Mouse (Mus musculus) liver, embryonic 14.5 days (tissue): ENCODE measurements at regions not wholly inside any gene's neighbourhood (a gene's known extent, or its start where the extent isn't known, plus 50 kb on each side); places are given as distances from the start of the nearest gene placed in this dataset.

ENCODE experiments used
- ATAC-seq: fragments of 200-750 bp; cut with Nextera tagmentation; 2 replicates; pipeline ENCODE4 v1.8.0; 2017; ENCODE audit warnings: moderate number of reproducible peaks, mild to moderate bottlenecking, moderate library complexity; ENCODE audit not compliant: insufficient read depth
- DNase-seq, 3 experiments: peaks; one replicate each; pipeline ENCODE4 v3.0.0-alpha.2; 2012 to 2013; ENCODE audit warnings: low read depth in 3 of 3, low spot score in 3 of 3
- H3K27ac ChIP-seq: fragments of 300-500 bp; sonication (generic); 2 replicates; pipeline ENCODE4 v1.5.1; 2014; ENCODE audit warnings: moderate library complexity, mild to moderate bottlenecking, control low read depth, inconsistent platforms
- H3K27me3 ChIP-seq: fragments of 300-500 bp; sonication (generic); 2 replicates; pipeline ENCODE4 v1.6.1; 2014; ENCODE audit warnings: mild to moderate bottlenecking, low read length, moderate library complexity; ENCODE audit not compliant: control insufficient read depth, insufficient read depth
- H3K36me3 ChIP-seq: fragments of 300-500 bp; sonication (generic); replicated peaks from 2 replicates; pipeline ENCODE4 v1.6.1; 2014; ENCODE audit warnings: low read depth; ENCODE audit not compliant: control insufficient read depth, insufficient read depth
- H3K4me1 ChIP-seq, 2 experiments: fragments of 200-500 bp in 1 of 2; fragments of 300-500 bp in 1 of 2; sonication (generic) in 1 of 2; replicated peaks; 2 replicates each; pipeline ENCODE4 v1.6.1; 2012 to 2014; ENCODE audit warnings: antibody characterized with exemption in 1 of 2, inconsistent platforms in 1 of 2, low read length in 1 of 2; ENCODE audit not compliant: control insufficient read depth in 2 of 2, insufficient read depth in 2 of 2
- H3K4me2 ChIP-seq: fragments of 300-500 bp; sonication (generic); 2 replicates; pipeline ENCODE4 v1.6.1; 2014; ENCODE audit warnings: low read depth, mild to moderate bottlenecking, control low read depth, moderate library complexity
- H3K4me3 ChIP-seq, 2 experiments: fragments of 200-500 bp in 1 of 2; fragments of 300-500 bp in 1 of 2; sonication (generic) in 1 of 2; 2 replicates each; pipeline ENCODE4 v1.5.1; 2012 to 2014; ENCODE audit warnings: low read depth in 2 of 2, low read length in 2 of 2, mild to moderate bottlenecking in 2 of 2, control low read depth in 1 of 2, inconsistent platforms in 1 of 2, moderate library complexity in 1 of 2; ENCODE audit not compliant: insufficient read depth in 1 of 2
- H3K9ac ChIP-seq: fragments of 300-500 bp; sonication (generic); replicated peaks from 2 replicates; pipeline ENCODE4 v1.6.1; 2014; ENCODE audit warnings: mild to moderate bottlenecking, control low read depth, moderate library complexity
- H3K9me3 ChIP-seq: fragments of 300-500 bp; sonication (generic); 2 replicates; pipeline ENCODE4 v1.6.1; 2016; ENCODE audit warnings: low read length, mixed read lengths; ENCODE audit not compliant: control insufficient read depth
- CTCF ChIP-seq: IDR thresholded peaks from 2 replicates; pipeline ENCODE4 v1.5.1; 2016; ENCODE audit warnings: antibody characterized with exemption, low read depth, control low read depth
- EP300 ChIP-seq: IDR thresholded peaks from 2 replicates; pipeline ENCODE4 v1.6.1; 2016; ENCODE audit warnings: antibody characterized with exemption, low read depth
- WGBS: fragments of 180-500 bp; shearing (Covaris S2); extraction: QIAGEN DNeasy Blood & Tissue Kit; methylation state at CpG from one replicate; pipeline ENCODE4 v1.1.7; 2014; ENCODE audit not compliant: insufficient replicate concordance; 5-methylcytosine and 5-hydroxymethylcytosine counted together

- DNase-seq (no peak), ATAC-seq (no peak)
- no peak overlapping the region for H3K27ac ChIP-seq
- no peak overlapping the region for H3K4me2 ChIP-seq
- H3K4me3 ChIP-seq, result no peak overlapping the region
- H3K9ac ChIP-seq, result no peak overlapping the region
- no peaks in the 10 kb centered on the region for H3K27me3 ChIP-seq
- H3K4me1 ChIP-seq, result no peaks in the 10 kb centered on the region
- TF ChIP-seq EP300, result no peak
- TF ChIP-seq CTCF, result no peak
- H3K36me3 ChIP-seq, result no peaks in the 10 kb centered on the region
- 73% methylated on average over 11 of the region's 11 CpGs for WGBS
- no peaks in the 10 kb centered on the region for H3K9me3 ChIP-seq
Observed at GRCm38 (mm10) chr5:106392213-106392612, 65.8 kb downstream of the Barhl2 start.

- DNase-seq (no peak), ATAC-seq (no peak)
- H3K27ac ChIP-seq, result no peak overlapping the region
- no peaks in the 10 kb centered on the region for H3K4me1 ChIP-seq
- no peak overlapping the region for H3K4me3 ChIP-seq
- no peaks in the 10 kb centered on the region for H3K36me3 ChIP-seq
- H3K9me3 ChIP-seq, result no peaks in the 10 kb centered on the region
- no peak for TF ChIP-seq EP300
- no peak for TF ChIP-seq CTCF
- no peak overlapping the region for H3K4me2 ChIP-seq
- no peak overlapping the region for H3K9ac ChIP-seq
- 72% methylated on average over 7 of the region's 7 CpGs for WGBS
- H3K27me3 ChIP-seq, result no peaks in the 10 kb centered on the region
Observed at GRCm38 (mm10) chr5:106386621-106387020, 71.3 kb downstream of the Barhl2 start.

DNA sequence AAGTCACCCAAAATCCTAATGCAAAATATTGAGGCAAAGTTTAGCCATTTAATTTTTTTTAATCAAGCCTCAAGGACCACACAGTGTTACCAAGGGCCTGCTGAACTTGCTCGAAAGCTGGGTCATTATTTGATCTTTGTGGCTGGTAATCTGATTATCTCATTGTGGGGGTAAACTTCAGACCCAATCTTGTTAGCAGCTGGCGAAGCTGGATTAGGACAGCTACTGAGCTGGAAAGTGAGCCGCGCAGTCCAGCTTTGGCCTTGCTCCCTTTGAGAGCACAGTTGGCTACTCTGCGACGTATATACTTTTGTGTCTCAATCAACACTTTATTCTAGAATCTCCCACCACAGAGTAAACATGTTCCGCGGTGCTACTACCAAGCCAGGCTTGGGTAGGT is 72.1 kb downstream of the Barhl2 start:
- no peak for DNase-seq
- no peak overlapping the region for H3K4me2 ChIP-seq
- H3K9me3 ChIP-seq, result no peaks in the 10 kb centered on the region
- no peak for ATAC-seq
- H3K27me3 ChIP-seq, result no peaks in the 10 kb centered on the region
- WGBS, result 63% methylated on average over 8 of the region's 8 CpGs
- H3K36me3 ChIP-seq, result no peaks in the 10 kb centered on the region
- no peak for TF ChIP-seq EP300
- no peak for TF ChIP-seq CTCF
- H3K9ac ChIP-seq, result no peak overlapping the region
- no peaks in the 10 kb centered on the region for H3K4me1 ChIP-seq
- no peak overlapping the region for H3K27ac ChIP-seq
- H3K4me3 ChIP-seq, result no peak overlapping the region

DNA sequence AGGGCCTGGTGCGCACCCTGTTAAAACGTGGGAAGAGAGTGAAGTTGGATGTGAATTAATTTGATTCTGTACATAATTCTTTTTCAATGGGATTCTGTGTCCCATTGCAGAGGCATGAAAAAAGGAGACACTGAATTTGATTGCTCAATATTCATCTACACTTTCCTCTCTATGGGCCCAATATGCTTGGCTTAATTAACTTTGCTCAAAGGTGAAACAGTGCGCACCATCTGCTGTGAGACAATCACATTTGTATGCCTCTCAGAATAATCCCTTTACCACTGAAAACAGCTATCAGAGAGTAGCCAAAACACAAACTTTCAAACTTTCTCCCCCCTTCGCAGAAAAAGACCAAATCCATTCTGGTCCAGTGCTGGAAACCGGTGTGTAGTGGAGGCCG is 72.7 kb downstream of the Barhl2 start:
- 69% methylated on average over 6 of the region's 6 CpGs for WGBS
- no peak for ATAC-seq
- Histone ChIP-seq H3K4me3 (no peak overlapping the region), H3K36me3 (no peaks in the 10 kb centered on the region), H3K4me1 (no peaks in the 10 kb centered on the region), H3K27ac (no peak overlapping the region), H3K27me3 (no peaks in the 10 kb centered on the region), H3K9me3 (no peaks in the 10 kb centered on the region), H3K4me2 (no peak overlapping the region), H3K9ac (no peak overlapping the region)
- DNase-seq, result no peak
- TF ChIP-seq CTCF (no peak), EP300 (no peak)

- DNase-seq (no peak), ATAC-seq (no peak)
- H3K27ac ChIP-seq, result no peak overlapping the region
- H3K4me3 ChIP-seq, result no peak overlapping the region
- no peaks in the 10 kb centered on the region for H3K9me3 ChIP-seq
- no peaks in the 10 kb centered on the region for H3K4me1 ChIP-seq
- TF ChIP-seq CTCF (no peak), EP300 (no peak)
- 45% methylated on average over 6 of the region's 6 CpGs for WGBS
- no peak overlapping the region for H3K9ac ChIP-seq
- H3K36me3 ChIP-seq, result no peaks in the 10 kb centered on the region
- no peaks in the 10 kb centered on the region for H3K27me3 ChIP-seq
- no peak overlapping the region for H3K4me2 ChIP-seq
Observed at GRCm38 (mm10) chr5:106384138-106384770, 73.7 kb downstream of the Barhl2 start.
